Mouse (Mus musculus) limb, embryonic 14.5 days (tissue): Measurements from ENCODE around the gene Cdk13. TPM values are rescaled to one million over a fixed set of nuclear protein-coding genes. Genes with fewer than 3 reads are reported as not detected.

ENCODE experiments used
- ATAC-seq: fragments of 200-750 bp; cut with Nextera tagmentation; 2 replicates; pipeline ENCODE4 v1.8.0; 2017; ENCODE audit warnings: low read depth, moderate number of reproducible peaks, moderate TSS enrichment; ENCODE audit not compliant: low FRiP score
- DNase-seq: peaks from one replicate; pipeline ENCODE4 v3.0.0-alpha.2; 2015; ENCODE audit warnings: low spot score
- H3K27ac ChIP-seq: fragments of 300-500 bp; sonication (generic); replicated peaks from 2 replicates; pipeline ENCODE4 v1.5.1; 2014; ENCODE audit warnings: low read depth, mild to moderate bottlenecking, low read length, moderate library complexity, mixed read lengths
- H3K27me3 ChIP-seq: fragments of 300-500 bp; sonication (generic); 2 replicates; pipeline ENCODE4 v1.6.1; 2014; ENCODE audit warnings: low read length, mixed read lengths; ENCODE audit not compliant: control insufficient read depth, insufficient read depth
- H3K36me3 ChIP-seq: fragments of 300-500 bp; sonication (generic); 2 replicates; pipeline ENCODE4 v1.6.1; 2014; ENCODE audit warnings: mild to moderate bottlenecking, low read length, moderate library complexity, mixed read lengths; ENCODE audit not compliant: control insufficient read depth, insufficient read depth
- H3K4me1 ChIP-seq: fragments of 300-500 bp; sonication (generic); 2 replicates; pipeline ENCODE4 v1.6.1; 2014; ENCODE audit warnings: antibody characterized with exemption, low read length, mixed read lengths; ENCODE audit not compliant: control insufficient read depth, insufficient read depth
- H3K4me2 ChIP-seq: fragments of 300-500 bp; sonication (generic); replicated peaks from 2 replicates; pipeline ENCODE4 v1.6.1; 2014; ENCODE audit warnings: low read depth, mild to moderate bottlenecking, low read length, moderate library complexity; ENCODE audit not compliant: severe bottlenecking
- H3K4me3 ChIP-seq: fragments of 300-500 bp; sonication (generic); replicated peaks from 2 replicates; pipeline ENCODE4 v1.5.1; 2014; ENCODE audit warnings: low read length
- H3K9ac ChIP-seq: fragments of 300-500 bp; sonication (generic); 2 replicates; pipeline ENCODE4 v1.6.1; 2014; ENCODE audit warnings: mild to moderate bottlenecking, low read depth, low read length, moderate library complexity; ENCODE audit not compliant: severe bottlenecking
- H3K9me3 ChIP-seq: fragments of 300-500 bp; sonication (generic); 2 replicates; pipeline ENCODE4 v1.6.1; 2016; ENCODE audit warnings: low read length; ENCODE audit not compliant: control insufficient read depth
- POLR2A ChIP-seq: fragments of 200-500 bp; IDR thresholded peaks from 2 replicates; pipeline ENCODE4 v1.8.0; 2012; ENCODE audit warnings: inconsistent platforms, mild to moderate bottlenecking, moderate library complexity, borderline replicate concordance; ENCODE audit not compliant: insufficient read depth, insufficient read length; ENCODE audit errors: extremely low read depth
- WGBS: fragments of 180-500 bp; shearing (Covaris S2); extraction: QIAGEN DNeasy Blood & Tissue Kit; methylation state at CpG from one replicate; pipeline ENCODE4 v1.1.7; 2014; 5-methylcytosine and 5-hydroxymethylcytosine counted together
- polyA plus RNA-seq, 2 experiments: library from polyadenylated mRNA; depleted of rRNA in 1 of 2; stranded (reverse) in 1 of 2; unstranded in 1 of 2; fragments of >200 nt; fragmentation: Nextera tagmentation in 1 of 2; extraction: Ambion mirVana in 1 of 2; gene quantifications; 2 replicates each; pipeline versions ENCODE4 v1.2.1 to v1.2.3; 2012 to 2014

Gene Cdk13
- polyA plus RNA-seq, 2 experiments, result 22.1 to 35.3 TPM

DNA sequence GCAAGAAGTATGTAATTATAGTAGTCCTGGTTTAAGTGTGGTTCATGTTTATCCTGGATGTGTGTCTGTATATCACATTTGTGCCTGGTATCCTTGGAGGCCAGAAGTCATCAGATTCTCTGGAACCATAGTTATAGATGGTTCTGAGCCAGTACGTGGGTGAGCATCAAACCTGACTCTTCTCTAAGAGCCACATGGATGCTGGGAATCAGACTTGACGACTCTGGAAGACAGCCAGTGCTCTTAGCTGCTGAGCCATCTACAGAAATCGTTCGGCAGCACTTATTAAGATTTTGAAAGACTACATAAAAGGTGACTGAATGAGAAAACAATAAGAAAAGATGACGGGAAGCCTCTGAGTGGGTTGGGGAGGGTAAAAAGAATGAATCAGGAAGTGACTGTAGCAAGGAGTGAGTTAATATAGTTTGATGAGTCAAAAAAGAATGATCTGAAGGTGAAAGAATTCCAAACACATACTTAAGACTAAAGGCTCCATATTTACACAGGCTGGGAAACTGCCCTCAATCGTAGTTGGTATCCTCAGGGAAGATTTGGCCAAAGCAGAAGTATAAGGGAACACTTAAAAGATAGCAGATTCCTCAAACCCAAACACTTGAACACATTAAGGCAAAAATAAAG is 99.6 kb downstream of the Cdk13 start:
- Histone ChIP-seq H3K4me3 (no peak overlapping the region), H3K27ac (no peak overlapping the region), H3K9me3 (no peaks in the 10 kb centered on the region), H3K27me3 (no peaks in the 10 kb centered on the region), H3K9ac (no peak overlapping the region), H3K4me2 (no peak overlapping the region), H3K4me1 (no peaks in the 10 kb centered on the region), H3K36me3 (no peaks in the 10 kb centered on the region; the same call in 1 of the 2 replicates)
- WGBS, result 83% methylated on average over 6 of the region's 6 CpGs
- ATAC-seq, result no peak
- no peak for DNase-seq
- no peak for TF ChIP-seq POLR2A

DNA sequence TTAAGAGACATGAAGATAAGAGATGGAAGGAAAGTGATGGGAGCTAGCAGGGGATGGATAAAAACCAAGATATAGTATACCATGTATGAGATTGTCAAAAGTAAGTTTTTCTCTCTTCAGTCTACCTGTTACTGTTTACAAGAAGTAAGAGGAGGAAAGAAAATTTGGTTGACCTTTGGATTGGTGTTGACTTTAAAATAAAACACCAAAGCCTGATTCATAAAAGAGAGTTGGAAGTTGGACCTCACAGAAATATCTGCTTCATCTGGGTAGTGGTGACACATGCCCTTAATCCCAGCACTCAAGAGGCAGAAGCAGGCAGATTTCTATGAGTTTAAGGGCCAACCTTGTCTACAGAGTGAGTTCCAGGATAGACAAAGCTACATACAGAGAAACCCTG is 102.6 kb downstream of the Cdk13 start:
- no peak for TF ChIP-seq POLR2A
- Histone ChIP-seq H3K4me1 (no peaks in the 10 kb centered on the region), H3K36me3 (no peaks in the 10 kb centered on the region), H3K27ac (no peak overlapping the region), H3K9ac (no peak overlapping the region), H3K27me3 (no peaks in the 10 kb centered on the region), H3K4me2 (no peak overlapping the region), H3K9me3 (no peaks in the 10 kb centered on the region), H3K4me3 (no peak overlapping the region)
- DNase-seq (no peak), ATAC-seq (no peak)

GRCm38 (mm10) chr13:17701322-17701721 is 103.6 kb downstream of the Cdk13 start:
- H3K9ac ChIP-seq, result no peak overlapping the region
- no peak for TF ChIP-seq POLR2A
- no peaks in the 10 kb centered on the region for H3K36me3 ChIP-seq
- no peaks in the 10 kb centered on the region for H3K4me1 ChIP-seq
- H3K27me3 ChIP-seq, result no peaks in the 10 kb centered on the region
- no peak overlapping the region for H3K4me2 ChIP-seq
- no peak overlapping the region for H3K27ac ChIP-seq
- H3K9me3 ChIP-seq, result no peaks in the 10 kb centered on the region
- DNase-seq, result no peak
- H3K4me3 ChIP-seq, result no peak overlapping the region
- ATAC-seq, result no peak

GRCm38 (mm10) chr13:17700090-17700715 is 104.7 kb downstream of the Cdk13 start:
- no peak overlapping the region for H3K4me3 ChIP-seq
- H3K27me3 ChIP-seq, result no peaks in the 10 kb centered on the region
- 0 out of 2 replicates have a peak, but pooled peaks cover 4% of the 10 kb centered on the region for H3K4me1 ChIP-seq
- DNase-seq (no peak), ATAC-seq (no peak)
- no peaks in the 10 kb centered on the region for H3K9me3 ChIP-seq
- no peak overlapping the region for H3K9ac ChIP-seq
- WGBS, result 82% methylated on average over 3 of the region's 3 CpGs
- H3K4me2 ChIP-seq, result no peak overlapping the region
- H3K27ac ChIP-seq, result no peak overlapping the region
- TF ChIP-seq POLR2A, result no peak
- H3K36me3 ChIP-seq, result no peaks in the 10 kb centered on the region

GRCm38 (mm10) chr13:17695898-17696580 is 108.9 kb downstream of the Cdk13 start:
- Histone ChIP-seq H3K36me3 (no peaks in the 10 kb centered on the region), H3K9me3 (no peaks in the 10 kb centered on the region), H3K4me3 (peak overlapping the region; percentile 70), H3K4me1 (0 out of 2 replicates have a peak, but pooled peaks cover 6% of the 10 kb centered on the region), H3K27me3 (no peaks in the 10 kb centered on the region), H3K27ac (peak overlapping the region; percentile 93; the same call in 1 of the 2 replicates), H3K9ac (peak overlapping the region; percentile 91), H3K4me2 (peak overlapping the region; percentile 75)
- TF ChIP-seq POLR2A, result no peak
- ATAC-seq (no peak), DNase-seq (no peak)
- 13% methylated on average over 7 of the region's 7 CpGs for WGBS
